35 mouse cellular contexts compared by ENCODE assay signal in the genomic region with DNA sequence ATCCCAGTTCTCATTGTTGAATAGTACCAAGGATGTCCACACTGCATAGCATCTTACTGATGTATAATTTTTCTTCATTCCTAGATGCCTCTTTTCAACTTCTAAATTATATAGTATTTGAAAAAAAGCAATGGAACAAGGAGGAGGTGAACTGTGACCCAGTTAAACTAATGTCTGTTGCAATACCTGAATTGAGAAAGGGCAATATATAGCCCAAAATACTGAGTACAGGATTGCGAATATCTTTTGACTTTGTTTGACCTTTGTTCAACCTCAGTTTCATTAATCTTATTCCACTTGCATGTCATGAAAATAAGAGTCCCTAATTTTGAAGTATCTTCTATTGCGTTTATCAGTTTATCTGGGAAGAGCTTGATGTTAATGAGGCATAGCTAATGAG. TPM values are rescaled to one million over a fixed set of nuclear protein-coding genes. Genes with fewer than 3 reads are reported as not detected.
"Had no signal": no experiment of that assay in that cellular context is flagged by ENCODE, and none has a peak within 500 bp of the region (broad histone marks: within the 10 kb centered on the region; RNA-seq: fewer than 3 reads in every experiment).

No protein-coding gene starts in this region.

- H3K4me1 ChIP-seq: heart, embryonic 10.5 days; heart, embryonic 12.5 days; heart, embryonic 13.5 days; heart, embryonic 15.5 days; hindbrain, embryonic 10.5 days; hindbrain, embryonic 12.5 days; hindbrain, embryonic 13.5 days; hindbrain, embryonic 15.5 days; intestine, embryonic 15.5 days; kidney, embryonic 15.5 days had no signal

- H3K4me3 ChIP-seq: heart, embryonic 10.5 days; heart, embryonic 12.5 days; heart, embryonic 13.5 days; heart, embryonic 15.5 days; hindbrain, embryonic 10.5 days; hindbrain, embryonic 12.5 days; hindbrain, embryonic 13.5 days; hindbrain, embryonic 15.5 days; intestine, embryonic 15.5 days; kidney, embryonic 15.5 days; layer of hippocampus, adult 2 months had no signal

- ATAC-seq: hindbrain, embryonic 16.5 days; hindbrain, postnatal 0 days; inflammation-experienced regulatory T-cells, adult 6 months; intestine, embryonic 15.5 days; intestine, embryonic 16.5 days; intestine, postnatal 0 days had no signal

- DNase-seq: heart, postnatal 10 days; heart, postnatal 14 days; heart, postnatal 36 days; heart, postnatal 4 days; kidney, adult 11 months; kidney, adult 18-20 months; kidney, adult 2 months; kidney, adult 8-10 months; kidney, adult 9 months; kidney, postnatal 10 days; kidney, postnatal 14 days; kidney, postnatal 25 days; kidney, postnatal 36 days; kidney, postnatal 4 days; layer of hippocampus, adult 9-11 months; layer of hippocampus, postnatal 36 days had no signal

- H3K4me2 ChIP-seq: heart, embryonic 11.5 days; heart, embryonic 12.5 days; heart, embryonic 13.5 days; heart, embryonic 15.5 days; hindbrain, embryonic 12.5 days; hindbrain, embryonic 13.5 days; hindbrain, embryonic 14.5 days; hindbrain, embryonic 15.5 days; intestine, embryonic 15.5 days; kidney, embryonic 15.5 days had no signal

- H3K9me3 ChIP-seq: heart, embryonic 10.5 days; heart, embryonic 12.5 days; heart, embryonic 13.5 days; heart, embryonic 15.5 days; hindbrain, embryonic 10.5 days; hindbrain, embryonic 12.5 days; hindbrain, embryonic 13.5 days; hindbrain, embryonic 15.5 days; intestine, embryonic 15.5 days; kidney, embryonic 15.5 days had no signal

- H3K27me3 ChIP-seq: heart, embryonic 12.5 days; heart, embryonic 13.5 days; heart, embryonic 15.5 days; hindbrain, embryonic 12.5 days; hindbrain, embryonic 13.5 days; hindbrain, embryonic 15.5 days; intestine, embryonic 15.5 days; kidney, embryonic 15.5 days had no signal

- H3K9ac ChIP-seq: heart, embryonic 12.5 days; heart, embryonic 13.5 days; heart, embryonic 15.5 days; hindbrain, embryonic 12.5 days; hindbrain, embryonic 13.5 days; hindbrain, embryonic 14.5 days; hindbrain, embryonic 15.5 days; intestine, embryonic 15.5 days; kidney, embryonic 15.5 days had no signal

- H3K27ac ChIP-seq: heart, embryonic 10.5 days; heart, embryonic 13.5 days; heart, embryonic 15.5 days; hindbrain, embryonic 10.5 days; hindbrain, embryonic 12.5 days; hindbrain, embryonic 13.5 days; hindbrain, embryonic 14.5 days; hindbrain, embryonic 15.5 days; hindbrain, postnatal 0 days; intestine, embryonic 15.5 days; kidney, embryonic 15.5 days; kidney, postnatal 0 days; layer of hippocampus, adult 2 months had no signal

RNA-seq across cellular contexts. Expression of a gene that starts 16.3 kb away (rescaled TPM):
- total RNA-seq: hindbrain, postnatal 0 days had no signal
